In genomic region chr5:32102971-32103431, GRCm38 (mm10) we compare ENCODE assay signal across 11 mouse cellular contexts. TPM values are rescaled to one million over a fixed set of nuclear protein-coding genes. Genes with fewer than 3 reads are reported as not detected.
DNase-seq lines count a peak whose midpoint lies in the region; ATAC-seq lines count a peak whose summit lies in the region.
"Had no signal": no experiment of that assay in that cellular context is flagged by ENCODE, and none has a peak within 500 bp of the region (broad histone marks: within the 10 kb centered on the region; RNA-seq: fewer than 3 reads in every experiment).

No protein-coding gene starts in this region.

- no peaks in the 10 kb centered on the region for H3K27me3 ChIP-seq in heart, embryonic 12.5 days (replicated peaks)
- H3K27me3 ChIP-seq: midbrain, embryonic 15.5 days had no signal

- 82% methylated on average over 6 of the region's 6 CpGs for WGBS in heart, embryonic 12.5 days

- intact Hi-C loops in heart, postnatal 10 days (cut with DNase I), result no loop called here

- H3K36me3 ChIP-seq in heart, embryonic 12.5 days, result no peaks in the 10 kb centered on the region
- H3K36me3 ChIP-seq: midbrain, embryonic 15.5 days had no signal

- no peak overlapping the region for H3K4me2 ChIP-seq in heart, embryonic 12.5 days
- H3K4me2 ChIP-seq: midbrain, embryonic 15.5 days had no signal

- H3K4me1 ChIP-seq in heart, embryonic 12.5 days (replicated peaks), result peaks cover 19% of the 10 kb centered on the region

- no peaks in the 10 kb centered on the region for H3K9me3 ChIP-seq in heart, embryonic 12.5 days (replicated peaks)
- H3K9me3 ChIP-seq: midbrain, embryonic 15.5 days had no signal

- no peak overlapping the region for H3K4me3 ChIP-seq in heart, embryonic 12.5 days
- H3K4me3 ChIP-seq: left cerebral cortex, adult 2 months; midbrain, embryonic 15.5 days had no signal

- ATAC-seq in heart, embryonic 12.5 days (ENCODE audit: insufficient number of reproducible peaks, low FRiP score), result no peak; the same call in 1 of the 2 replicates

- no peak overlapping the region for H3K27ac ChIP-seq in heart, embryonic 12.5 days (ENCODE audit: poor library complexity, severe bottlenecking)
- H3K27ac ChIP-seq: left cerebral cortex, adult 2 months had no signal

- no peak overlapping the region for H3K9ac ChIP-seq in heart, embryonic 12.5 days
- H3K9ac ChIP-seq: midbrain, embryonic 15.5 days had no signal

- DNase-seq in heart, adult 18-20 months, result peak; percentile 67 to 70
- DNase-seq in Muller cell, postnatal 12 days (ENCODE audit: inconsistent ontology term), result peak; percentile 42
- DNase-seq in cerebellum, postnatal 10 days, result peak; percentile 63 to 70
- DNase-seq in heart, postnatal 10 days, result peak; percentile 59 to 61
- no peak for DNase-seq in embryo, embryonic 10 days (ENCODE audit: low spot score)
- no peak for DNase-seq in embryo, embryonic 10.5 days (ENCODE audit: low spot score)
- no peak for DNase-seq in spleen, postnatal 4 days (ENCODE audit: low spot score in 2 of 2)
- DNase-seq: B cell, adult 2 months had no signal

RNA-seq across cellular contexts. Expression of gene Fosl2, which starts 32.6 kb away (rescaled TPM):
- 10 to 100 TPM; 21.0 to 21.2 TPM for total RNA-seq in heart, adult 18-20 months (2021)
- 3.3 and 3.8 TPM in 2 replicates for polyA plus RNA-seq in heart, embryonic 12.5 days (2016; fragmentation: Nextera tagmentation; extraction: Ambion mirVana)
- 10 to 100 TPM; 21.4 to 22.5 TPM for total RNA-seq in heart, postnatal 10 days (2021)

Comparison
In these comparisons a context has a peak if more than half of its experiments do, and no peak if none do; other contexts are left out.
1. DNase-seq: peak in heart, adult 18-20 months (2 of 2), Muller cell, postnatal 12 days (single experiment), cerebellum, postnatal 10 days (2 of 2) and heart, postnatal 10 days (2 of 2); none in embryo, embryonic 10 days (single experiment), embryo, embryonic 10.5 days (single experiment) and spleen, postnatal 4 days (0 of 2).